Mouse (Mus musculus) cerebellum, adult 2 months (tissue): ENCODE data around the gene Map6d1. TPM values are rescaled to one million over a fixed set of nuclear protein-coding genes. Genes with fewer than 3 reads are reported as not detected.

Source experiments
- DNase-seq, 2 experiments: peaks; one replicate each; pipeline ENCODE4 v3.0.0; 2021
- H3K27ac ChIP-seq: fragments of 200-500 bp; 2 replicates; pipeline ENCODE4 v1.5.1; 2012; ENCODE audit warnings: low read length, control low read depth, inconsistent platforms; ENCODE audit not compliant: insufficient read depth
- H3K27me3 ChIP-seq: fragments of 200-500 bp; 2 replicates; pipeline ENCODE4 v1.6.1; 2012; ENCODE audit warnings: inconsistent platforms, mild to moderate bottlenecking, low read length, moderate library complexity; ENCODE audit not compliant: control insufficient read depth, insufficient read depth
- H3K4me1 ChIP-seq: fragments of 200-500 bp; 2 replicates; pipeline ENCODE4 v1.6.1; 2011; ENCODE audit warnings: low read length; ENCODE audit not compliant: control insufficient read depth, insufficient read depth
- H3K4me3 ChIP-seq: fragments of 200-500 bp; replicated peaks from 2 replicates; pipeline ENCODE3; 2011; ENCODE audit warnings: mild to moderate bottlenecking, low read depth, low read length, control low read depth; ENCODE audit not compliant: insufficient read depth
- CTCF ChIP-seq: fragments of 200-500 bp; IDR thresholded peaks from 2 replicates; pipeline ENCODE4 v1.5.1; 2011; ENCODE audit warnings: low read depth, mild to moderate bottlenecking, control low read depth, low read length, moderate library complexity, borderline replicate concordance; ENCODE audit not compliant: insufficient read depth
- POLR2A ChIP-seq: fragments of 200-500 bp; IDR thresholded peaks from 2 replicates; pipeline ENCODE4 v1.6.1; 2011; ENCODE audit warnings: low read length, control low read depth, borderline replicate concordance; ENCODE audit not compliant: insufficient read depth
- WGBS: fragments of 180-500 bp; shearing (Covaris S2); methylation state at CpG from one replicate; pipeline ENCODE4 v1.1.7; 2018; 5-methylcytosine and 5-hydroxymethylcytosine counted together
- polyA plus RNA-seq: library from polyadenylated mRNA; depleted of rRNA; stranded (reverse); fragments of >200 nt; gene quantifications from 2 replicates; pipeline ENCODE4 v1.2.3, GENCODE M21; 2012

Map6d1 gene
- polyA plus RNA-seq, 1 experiment: 70.1 TPM

GRCm38 (mm10) chr16:20248442-20249174 lies 7.5 kb upstream of the Map6d1 start:
- Histone ChIP-seq H3K4me1 (no peaks in the 10 kb centered on the region), H3K4me3 (no peak overlapping the region), H3K27me3 (no peaks in the 10 kb centered on the region), H3K27ac (no peak overlapping the region)
- no peak for TF ChIP-seq CTCF
- DNase-seq: no peak
- 86% methylated on average over 9 of the region's 9 CpGs for WGBS

DNA sequence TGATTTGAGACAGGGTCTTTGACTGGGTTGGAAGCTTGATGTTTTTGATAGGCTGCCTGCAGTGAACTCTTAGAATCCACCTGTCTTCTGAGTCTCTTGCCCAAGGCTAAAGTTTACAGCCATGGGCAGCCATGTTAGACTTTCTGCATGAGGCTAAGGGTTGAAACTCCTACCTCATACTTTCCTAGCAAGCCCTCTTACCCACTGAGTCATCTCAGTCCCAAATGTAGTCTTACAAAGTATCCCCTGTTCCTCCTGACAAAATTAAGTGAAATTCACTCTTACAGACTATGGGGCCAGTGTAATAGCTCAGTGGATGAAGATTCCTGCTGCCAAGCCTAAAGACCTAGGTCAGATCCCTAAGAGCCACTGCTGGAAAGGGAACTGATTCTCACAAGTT lies 5.9 kb upstream of the Map6d1 start:
- no peak for TF ChIP-seq CTCF
- TF ChIP-seq POLR2A: no peak
- no peak overlapping the region for H3K4me3 ChIP-seq
- H3K27me3 ChIP-seq: no peaks in the 10 kb centered on the region
- peaks cover under 1% of the 10 kb centered on the region; the same call in 1 of the 2 replicates for H3K4me1 ChIP-seq
- H3K27ac ChIP-seq: no peak overlapping the region
- no peak for DNase-seq

GRCm38 (mm10) chr16:20238646-20239045 lies 2.5 kb downstream of the Map6d1 start:
- WGBS: 4% methylated on average over 4 of the region's 4 CpGs
- TF ChIP-seq POLR2A (no peak), CTCF (no peak)
- no peaks in the 10 kb centered on the region for H3K27me3 ChIP-seq
- peak in 1 of 2 experiments; percentile 37 for DNase-seq
- peak overlapping the region; percentile 74 for H3K27ac ChIP-seq
- H3K4me3 ChIP-seq: no peak overlapping the region
- peaks cover 23% of the 10 kb centered on the region for H3K4me1 ChIP-seq

GRCm38 (mm10) chr16:20237426-20237825 lies 3.7 kb downstream of the Map6d1 start:
- peak overlapping the region; percentile 71 for H3K27ac ChIP-seq
- peak; percentile 57 to 71 for DNase-seq
- H3K27me3 ChIP-seq: no peaks in the 10 kb centered on the region
- WGBS: 4% methylated on average over 4 of the region's 4 CpGs
- TF ChIP-seq POLR2A (peak; percentile 22; the same call in 1 of the 2 replicates), CTCF (no peak)
- H3K4me3 ChIP-seq: no peak overlapping the region
- H3K4me1 ChIP-seq: peaks cover 23% of the 10 kb centered on the region

DNA sequence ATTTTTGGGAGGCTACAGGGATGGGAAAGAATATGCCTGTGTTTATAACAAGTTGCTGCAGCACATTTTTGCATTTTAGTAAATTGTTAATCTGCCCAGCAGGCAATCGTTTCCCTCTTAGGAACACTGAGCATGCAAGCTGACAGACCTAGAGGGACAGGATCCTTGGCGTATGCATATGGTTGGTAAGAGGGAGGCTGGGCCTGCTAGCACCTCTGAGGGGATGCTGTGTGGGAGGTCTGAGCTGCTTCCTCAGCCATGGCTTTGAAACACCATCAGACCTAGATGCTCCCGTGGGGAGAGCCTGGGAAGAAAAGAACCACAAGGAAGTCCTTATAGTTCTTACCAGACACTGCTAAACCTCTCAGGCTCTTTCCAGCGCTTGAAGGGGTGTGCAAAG lies 6.8 kb downstream of the Map6d1 start:
- H3K4me3 ChIP-seq: no peak overlapping the region
- no peak overlapping the region for H3K27ac ChIP-seq
- H3K4me1 ChIP-seq: peaks cover 18% of the 10 kb centered on the region
- H3K27me3 ChIP-seq: no peaks in the 10 kb centered on the region
- TF ChIP-seq CTCF (no peak), POLR2A (no peak)
- no peak for DNase-seq
- 38% methylated on average over 4 of the region's 4 CpGs for WGBS

- H3K27ac ChIP-seq: no peak overlapping the region
- no peak overlapping the region for H3K4me3 ChIP-seq
- H3K4me1 ChIP-seq: no peaks in the 10 kb centered on the region
- no peak for TF ChIP-seq CTCF
- TF ChIP-seq POLR2A: no peak
- no peak for DNase-seq
- 94% methylated on average over 5 of the region's 5 CpGs for WGBS
- H3K27me3 ChIP-seq: no peaks in the 10 kb centered on the region
Observed at GRCm38 (mm10) chr16:20228167-20228566, 13.0 kb downstream of the Map6d1 start.

DNA sequence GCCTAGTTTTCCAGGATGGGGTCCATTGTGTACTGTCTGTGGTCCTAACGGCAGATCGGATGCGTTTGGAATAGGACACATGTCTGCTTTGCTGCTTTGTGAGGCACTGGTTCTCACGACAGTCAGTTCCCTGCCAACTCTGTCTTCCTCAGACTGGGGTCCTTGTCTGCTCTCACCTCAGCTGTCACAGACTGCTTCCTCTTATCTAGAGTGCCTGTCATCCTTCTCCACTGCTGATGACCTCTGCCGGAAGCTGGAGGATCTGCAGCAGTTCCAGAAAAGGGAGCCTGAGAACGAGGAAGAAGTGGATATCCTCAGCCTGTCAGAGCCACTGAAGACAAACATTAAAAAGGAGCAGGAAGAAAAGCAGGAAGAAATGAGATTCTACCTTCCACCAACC lies 13.7 kb downstream of the Map6d1 start:
- Histone ChIP-seq H3K4me3 (no peak overlapping the region), H3K27me3 (no peaks in the 10 kb centered on the region), H3K4me1 (no peaks in the 10 kb centered on the region), H3K27ac (no peak overlapping the region)
- no peak for DNase-seq
- TF ChIP-seq CTCF: no peak
- no peak for TF ChIP-seq POLR2A
- WGBS: 83% methylated on average over 6 of the region's 6 CpGs

GRCm38 (mm10) chr16:20226676-20227075 lies 14.5 kb downstream of the Map6d1 start:
- Histone ChIP-seq H3K4me3 (no peak overlapping the region), H3K4me1 (no peaks in the 10 kb centered on the region), H3K27me3 (no peaks in the 10 kb centered on the region), H3K27ac (no peak overlapping the region)
- TF ChIP-seq CTCF (no peak), POLR2A (no peak)
- no peak for DNase-seq
- 97% methylated on average over 4 of the region's 4 CpGs for WGBS
